Mouse (Mus musculus) kidney, adult 2 months (tissue): ENCODE results near the gene Fan1. TPM values are rescaled to one million over a fixed set of nuclear protein-coding genes. Genes with fewer than 3 reads are reported as not detected.

Experiments used
- DNase-seq: peaks from one replicate; pipeline ENCODE4 v3.0.0; 2021
- H3K27ac ChIP-seq: fragments of 200-500 bp; 2 replicates; pipeline ENCODE4 v1.5.1; 2012; ENCODE audit warnings: low read depth, low read length, control low read depth, inconsistent platforms; ENCODE audit not compliant: insufficient read depth
- H3K27me3 ChIP-seq: fragments of 200-500 bp; replicated peaks from 2 replicates; pipeline ENCODE4 v1.6.1; 2012; ENCODE audit warnings: mild to moderate bottlenecking, moderate library complexity, low read length, inconsistent platforms; ENCODE audit not compliant: control insufficient read depth, insufficient read depth
- H3K36me3 ChIP-seq: fragments of 200-500 bp; 2 replicates; pipeline ENCODE4 v1.6.1; 2012; ENCODE audit warnings: mild to moderate bottlenecking, moderate library complexity, low read length, inconsistent platforms; ENCODE audit not compliant: control insufficient read depth, insufficient read depth
- H3K4me1 ChIP-seq: fragments of 200-500 bp; 2 replicates; pipeline ENCODE4 v1.6.1; 2011; ENCODE audit warnings: low read length; ENCODE audit not compliant: control insufficient read depth, insufficient read depth
- H3K4me3 ChIP-seq: fragments of 200-500 bp; 2 replicates; pipeline ENCODE4 v1.5.1; 2011; ENCODE audit warnings: mild to moderate bottlenecking, low read depth, low read length, control low read depth; ENCODE audit not compliant: insufficient read depth
- CTCF ChIP-seq: fragments of 200-500 bp; conservative IDR thresholded peaks from 2 replicates; pipeline ENCODE4 v1.5.1; 2011; ENCODE audit warnings: low read depth, mild to moderate bottlenecking, control low read depth, low read length, moderate library complexity, mixed read lengths; ENCODE audit not compliant: insufficient read depth, insufficient read length
- POLR2A ChIP-seq: fragments of 200-500 bp; IDR thresholded peaks from one replicate; pipeline ENCODE4 v1.6.1; 2011; ENCODE audit warnings: low read depth, low read length, control low read depth
- WGBS: fragments of 180-500 bp; shearing (Covaris S2); methylation state at CpG from one replicate; pipeline ENCODE4 v1.1.7; 2018; 5-methylcytosine and 5-hydroxymethylcytosine counted together
- polyA plus RNA-seq: library from polyadenylated mRNA; depleted of rRNA; stranded (reverse); fragments of >200 nt; gene quantifications from 2 replicates; pipeline ENCODE4 v1.2.3, GENCODE M21; 2012; rRNA removed

The Fan1 gene
- 2.8 and 3.2 TPM in 2 replicates for polyA plus RNA-seq

GRCm38 (mm10) chr7:64373830-64374562, at the start of gene Fan1:
TSS of gene Fan1 (minus strand) at chr7:64374095.
- H3K27me3 ChIP-seq: no peaks in the 10 kb centered on the region
- peaks cover 2% of the 10 kb centered on the region for H3K36me3 ChIP-seq
- H3K4me1 ChIP-seq: peaks cover 4% of the 10 kb centered on the region
- H3K27ac ChIP-seq: peak within 1 kb of the TSS; percentile 80
- 3% methylated on average over 27 of the region's 27 CpGs for WGBS
- H3K4me3 ChIP-seq: peak within 1 kb of the TSS; percentile 72
- peak; percentile 91 for DNase-seq
- TF ChIP-seq CTCF (peak; percentile 39), POLR2A (peak; percentile 42)

- DNase-seq: no peak
- Histone ChIP-seq H3K27ac (no peak overlapping the region), H3K36me3 (peaks cover 5% of the 10 kb centered on the region), H3K4me3 (no peak overlapping the region), H3K27me3 (no peaks in the 10 kb centered on the region), H3K4me1 (no peaks in the 10 kb centered on the region)
- WGBS: 91% methylated on average over 8 of the region's 8 CpGs
- TF ChIP-seq POLR2A: no peak
- TF ChIP-seq CTCF: no peak
These were observed 30.1 kb upstream of the Fan1 start for GRCm38 (mm10) chr7:64403989-64404388.

GRCm38 (mm10) chr7:64402452-64402851, 28.6 kb upstream of the Fan1 start:
- TF ChIP-seq POLR2A: no peak
- TF ChIP-seq CTCF: no peak
- no peak for DNase-seq
- Histone ChIP-seq H3K36me3 (peaks cover 5% of the 10 kb centered on the region; the same call in 1 of the 2 replicates), H3K27me3 (no peaks in the 10 kb centered on the region), H3K4me1 (no peaks in the 10 kb centered on the region), H3K27ac (no peak overlapping the region), H3K4me3 (no peak overlapping the region)
- WGBS: 79% methylated on average over 4 of the region's 4 CpGs

GRCm38 (mm10) chr7:64400725-64401124, 26.8 kb upstream of the Fan1 start:
- H3K36me3 ChIP-seq: 0 out of 2 replicates have a peak, but pooled peaks cover 1% of the 10 kb centered on the region

GRCm38 (mm10) chr7:64392819-64393151, 18.9 kb upstream of the Fan1 start:
- under 1% methylated on average over 15 of the region's 15 CpGs for WGBS
- Histone ChIP-seq H3K27ac (peak overlapping the region; percentile 83), H3K36me3 (peaks cover 2% of the 10 kb centered on the region; the same call in 1 of the 2 replicates), H3K4me3 (peak overlapping the region; percentile 81), H3K4me1 (no peaks in the 10 kb centered on the region; the same call in 1 of the 2 replicates), H3K27me3 (no peaks in the 10 kb centered on the region)
- DNase-seq: no peak
- TF ChIP-seq CTCF (no peak), POLR2A (no peak)

More at GRCm38 (mm10) chr7:64400725-64401124, 26.8 kb upstream of the Fan1 start:
- Histone ChIP-seq H3K4me3 (no peak overlapping the region), H3K4me1 (no peaks in the 10 kb centered on the region), H3K27ac (no peak overlapping the region), H3K27me3 (no peaks in the 10 kb centered on the region)
- WGBS: 87% methylated on average over 1 of the region's 1 CpGs
- no peak for DNase-seq
- TF ChIP-seq POLR2A (no peak), CTCF (no peak)

GRCm38 (mm10) chr7:64392122-64392818, 18.4 kb upstream of the Fan1 start, which contains the start of the genes Mphosph10 and Mcee:
TSS of gene Mphosph10 (minus strand) at chr7:64392268.
TSS of gene Mcee (plus strand) at chr7:64392607.
- TF ChIP-seq CTCF (no peak), POLR2A (peak; percentile 59)
- Histone ChIP-seq H3K4me1 (no peaks in the 10 kb centered on the region; the same call in 1 of the 2 replicates), H3K27me3 (no peaks in the 10 kb centered on the region), H3K27ac (peak within 1 kb of the TSS; percentile 87), H3K4me3 (peak within 1 kb of the TSS; percentile 81), H3K36me3 (peaks cover 2% of the 10 kb centered on the region; the same call in 1 of the 2 replicates)
- DNase-seq: peak; percentile 99
- WGBS: under 1% methylated on average over 54 of the region's 54 CpGs

GRCm38 (mm10) chr7:64391479-64391878, 17.6 kb upstream of the Fan1 start:
- Histone ChIP-seq H3K27ac (no peak overlapping the region), H3K27me3 (no peaks in the 10 kb centered on the region), H3K36me3 (peaks cover 2% of the 10 kb centered on the region; the same call in 1 of the 2 replicates), H3K4me3 (peak overlapping the region; percentile 81), H3K4me1 (no peaks in the 10 kb centered on the region; the same call in 1 of the 2 replicates)
- no peak for TF ChIP-seq CTCF
- no peak for TF ChIP-seq POLR2A
- WGBS: 1% methylated on average over 8 of the region's 8 CpGs
- no peak for DNase-seq
